Mouse (Mus musculus): ENCODE results near the gene Mccc1.

DNA sequence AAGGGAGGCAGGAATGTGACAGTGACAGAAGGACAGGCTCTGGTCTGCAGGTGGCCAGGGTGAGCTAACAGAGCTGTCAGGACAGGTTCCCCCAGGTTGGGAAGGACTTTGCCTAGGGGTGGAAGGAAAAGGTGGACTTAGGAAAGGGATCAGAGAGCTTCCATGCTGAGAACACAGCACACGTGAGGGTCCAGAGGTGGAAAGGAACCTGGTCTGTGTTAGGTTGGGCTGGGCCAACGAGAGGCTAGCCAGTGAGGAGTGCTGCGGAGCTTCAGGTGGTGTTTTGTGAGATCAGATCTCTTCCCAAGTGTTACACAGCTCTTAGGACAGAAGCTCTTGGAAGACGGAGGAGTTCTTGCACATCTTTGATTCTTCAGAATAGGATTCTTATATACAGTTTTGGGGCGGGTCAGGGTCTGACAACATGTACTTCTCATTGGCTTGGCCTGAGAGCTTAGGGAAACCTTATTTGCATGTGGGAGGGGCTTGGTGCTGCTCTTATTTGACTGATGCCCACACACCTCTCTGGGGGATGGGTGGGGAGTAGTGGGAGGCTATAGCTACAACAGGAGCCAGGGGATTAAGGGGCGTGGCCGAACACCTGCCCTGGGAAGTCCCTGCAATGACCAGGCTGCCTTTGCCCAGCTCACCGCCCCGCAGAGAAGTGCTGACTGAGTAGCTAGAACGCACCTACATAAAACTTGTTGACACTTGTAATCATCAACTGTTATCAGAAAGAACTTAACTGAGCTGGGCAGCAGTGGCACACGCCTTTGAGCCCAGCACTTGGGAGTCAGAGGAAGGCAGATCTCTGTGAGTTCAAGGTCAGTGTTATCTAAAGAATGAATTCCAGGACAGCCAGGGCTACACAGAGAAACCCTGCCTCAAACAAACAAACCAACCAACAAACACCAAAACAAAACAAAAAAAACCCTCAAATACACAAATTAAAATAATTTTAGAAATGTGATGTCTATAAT, 5.6 kb downstream of the Mccc1 start:
- TF ChIP-seq CTCF (IDR thresholded peaks at IDR 0.05; ENCODE audit: low read depth) = no peak
- TF ChIP-seq EP300 (optimal IDR thresholded peaks at IDR 0.05) = no peak

All from stomach, postnatal 0 days (tissue).